Mouse (Mus musculus) pancreas, adult 10 weeks (tissue): ENCODE measurements around the gene Imp3. TPM values are rescaled to one million over a fixed set of nuclear protein-coding genes. Genes with fewer than 3 reads are reported as not detected.

Experiments
- polyA plus RNA-seq: library from polyadenylated mRNA; stranded (reverse); fragments of 350-450 nt; fragmentation: Illumina TruSeq; extraction: RNeasy Lipid Tissue Mini Kit (QIAGEN cat#74804); gene quantifications from one replicate; pipeline ENCODE4 v1.2.3, GENCODE M21; 2015; ENCODE audit warnings: low read depth, low replicate concordance; ENCODE audit not compliant: insufficient read depth

Gene Imp3
- polyA plus RNA-seq = 35.8 TPM

GRCm38 (mm10) chr9:56937223-56938160, at the start of gene Imp3:
TSS of gene Imp3 (plus strand) at chr9:56937475.

GRCm38 (mm10) chr9:56928041-56928811, 9.0 kb upstream of the Imp3 start, which contains the start of gene Snx33:
TSS of gene Snx33 (minus strand) at chr9:56928371.

DNA sequence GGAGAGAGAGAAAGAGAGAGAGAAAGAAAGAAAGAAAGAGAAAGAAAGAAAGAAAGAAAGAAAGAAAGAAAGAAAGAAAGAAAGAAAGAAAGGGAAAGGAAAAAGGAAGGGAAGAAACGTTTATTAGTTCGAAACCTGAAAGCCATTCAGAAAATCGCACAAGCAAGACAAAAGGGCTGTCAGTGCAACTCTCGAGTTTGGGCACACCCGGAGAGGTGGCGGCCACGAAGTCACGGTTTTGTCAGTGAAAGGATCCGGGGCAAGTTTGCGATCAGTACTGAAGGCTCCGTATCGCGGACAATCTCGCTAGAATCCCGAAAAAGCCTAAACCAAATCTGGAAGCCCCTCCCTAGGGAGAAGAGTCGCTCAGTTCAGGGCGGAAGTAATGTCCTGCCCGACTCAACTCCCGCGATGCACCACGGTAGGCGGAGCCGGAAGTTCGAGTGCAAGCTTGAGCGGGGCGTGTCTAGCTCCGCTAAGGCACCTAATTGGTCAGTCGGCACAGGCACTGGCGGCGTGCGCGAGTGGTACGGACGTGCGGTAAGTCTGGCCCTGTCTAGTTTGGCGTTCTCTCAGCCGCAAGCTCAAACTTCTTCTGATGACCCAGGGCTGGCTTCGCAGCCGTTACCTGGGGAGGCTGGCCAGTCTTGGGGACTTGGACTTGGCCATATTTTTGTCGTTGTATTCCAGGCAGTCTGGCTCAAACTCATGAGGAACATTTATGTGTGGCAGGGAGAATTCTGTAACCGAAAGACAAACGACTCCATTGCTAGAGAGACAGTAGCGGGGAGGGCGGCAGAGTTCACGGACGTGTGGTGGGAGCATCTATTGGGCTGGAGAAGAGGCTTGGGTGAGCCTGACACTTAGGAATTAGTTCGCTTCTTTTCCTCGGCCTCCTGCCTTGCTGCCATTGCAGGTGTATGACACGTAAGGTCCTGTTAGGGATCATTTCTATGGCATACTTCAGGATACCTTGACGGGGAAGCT, 13.4 kb downstream of the Imp3 start, which contains the start of gene Snupn:
Gene Snupn (plus strand): TSS at position 465 of the 987 bp plus-strand sequence.

Other genes starting within 250 kb of the Imp3 start
- gene Lingo1, start 141.0 kb upstream of the Imp3 start, polyA plus RNA-seq = 0.42 TPM
- gene Odf3l1, start 72.8 kb upstream of the Imp3 start, polyA plus RNA-seq = not detected
- gene Cspg4, start 72.4 kb upstream of the Imp3 start, polyA plus RNA-seq = 3.8 TPM
- 4.6 TPM for gene Snx33, start 9.1 kb upstream of the Imp3 start, polyA plus RNA-seq
- 2.2 TPM for gene Snupn, start 13.4 kb downstream of the Imp3 start, polyA plus RNA-seq
- 6.2 TPM for gene Ptpn9, start 57.4 kb downstream of the Imp3 start, polyA plus RNA-seq
- 8.1 TPM for gene Sin3a, start 134.6 kb downstream of the Imp3 start, polyA plus RNA-seq
- 44.7 TPM for gene Man2c1, start 193.2 kb downstream of the Imp3 start, polyA plus RNA-seq
- 3.1 TPM for gene Neil1, start 210.8 kb downstream of the Imp3 start, polyA plus RNA-seq
- 27.4 TPM for gene Commd4, start 220.9 kb downstream of the Imp3 start, polyA plus RNA-seq